Mouse (Mus musculus) lung, postnatal 0 days (tissue): Measurements from ENCODE around the gene Prrt4.

Experiments used
- CTCF ChIP-seq: IDR thresholded peaks from 2 replicates; pipeline ENCODE4 v1.5.1; 2016; ENCODE audit warnings: antibody characterized with exemption, mild to moderate bottlenecking
- EP300 ChIP-seq: IDR thresholded peaks from 2 replicates; pipeline ENCODE4 v1.6.1; 2016; ENCODE audit warnings: antibody characterized with exemption, mild to moderate bottlenecking, control low read depth

DNA sequence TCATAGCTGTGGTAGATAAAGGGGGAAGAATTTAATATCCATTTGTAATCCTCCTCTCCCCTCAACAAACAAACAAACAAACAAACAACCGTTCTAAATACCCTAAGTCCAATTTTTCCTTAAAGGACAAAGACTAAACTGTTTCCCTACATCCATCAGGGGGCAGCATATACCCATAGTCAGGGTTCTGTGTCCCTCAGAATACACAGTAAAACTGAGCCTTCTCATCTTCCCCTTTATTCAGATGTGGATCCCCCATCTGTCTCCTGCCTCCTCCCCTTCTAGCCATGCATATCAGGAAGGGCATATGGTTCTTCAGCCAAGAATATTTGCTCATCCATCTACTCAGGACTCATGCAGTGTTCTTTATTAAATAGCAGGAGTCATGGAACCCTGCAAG lies 13.2 kb downstream of the Prrt4 start:
- TF ChIP-seq CTCF (peak; percentile 85), EP300 (no peak)
